Mouse (Mus musculus) large intestine, adult 2 months (tissue): ENCODE results near the gene Trub1. TPM values are rescaled to one million over a fixed set of nuclear protein-coding genes. Genes with fewer than 3 reads are reported as not detected.

Source experiments
- DNase-seq: peaks from one replicate; pipeline ENCODE4 v3.0.0-alpha.2; 2012; ENCODE audit warnings: low read depth, low spot score
- WGBS: fragments of 180-500 bp; shearing (Covaris S2); methylation state at CpG from one replicate; pipeline ENCODE4 v1.1.7; 2018; 5-methylcytosine and 5-hydroxymethylcytosine counted together
- polyA plus RNA-seq: library from polyadenylated mRNA; depleted of rRNA; stranded (reverse); fragments of >200 nt; gene quantifications from 2 replicates; pipeline ENCODE4 v1.2.3, GENCODE M21; 2012

The Trub1 gene
- polyA plus RNA-seq, 1 experiment = 3.5 TPM

GRCm38 (mm10) chr19:57482815-57483214 is 30.1 kb downstream of the Trub1 start:
- 65% methylated on average over 8 of the region's 8 CpGs for WGBS
- peak; percentile 16 for DNase-seq

- 63% methylated on average over 13 of the region's 13 CpGs for WGBS
- no peak for DNase-seq
These were observed 34.4 kb downstream of the Trub1 start for GRCm38 (mm10) chr19:57487051-57487658.

- DNase-seq = no peak
- WGBS = 85% methylated on average over 7 of the region's 7 CpGs
These were observed 36.8 kb downstream of the Trub1 start for GRCm38 (mm10) chr19:57489527-57489926.

- WGBS = 44% methylated on average over 8 of the region's 8 CpGs
These were observed 38.3 kb downstream of the Trub1 start for GRCm38 (mm10) chr19:57491030-57491429.

GRCm38 (mm10) chr19:57494020-57494419 is 41.3 kb downstream of the Trub1 start:
- 63% methylated on average over 5 of the region's 5 CpGs for WGBS
- no peak for DNase-seq

More at GRCm38 (mm10) chr19:57491030-57491429, 38.3 kb downstream of the Trub1 start:
- no peak for DNase-seq

DNA sequence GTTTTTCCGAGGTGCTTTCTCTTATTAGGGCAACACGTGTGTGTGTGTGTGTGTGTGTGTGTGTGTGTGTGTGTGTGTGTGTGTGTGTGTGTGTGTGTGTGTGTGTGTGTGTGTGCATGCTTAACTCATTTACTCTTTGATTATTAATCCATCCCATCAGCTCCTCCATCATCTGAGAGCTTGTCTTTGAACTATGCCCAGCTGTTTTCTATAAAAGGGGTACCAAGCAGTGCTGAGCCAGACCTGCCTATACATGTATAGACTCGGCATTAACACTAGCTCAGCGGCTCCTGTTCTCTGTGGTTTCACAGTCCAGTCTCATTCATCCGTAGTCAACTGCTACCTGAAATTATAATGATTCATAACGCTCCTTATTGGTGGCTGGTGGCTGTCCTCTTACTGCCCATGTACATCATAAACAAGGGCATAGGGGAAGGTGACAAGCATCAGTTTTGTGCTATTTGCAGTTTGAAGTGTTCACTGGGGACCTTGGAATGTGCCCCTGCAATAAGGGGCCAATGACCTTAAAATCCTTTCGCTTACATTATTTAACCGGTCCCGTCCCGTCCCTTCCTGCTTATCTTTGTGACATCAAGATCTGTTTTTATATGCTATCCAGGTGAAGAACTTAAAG is 45.5 kb downstream of the Trub1 start:
- WGBS = 46% methylated on average over 10 of the region's 10 CpGs

GRCm38 (mm10) chr19:57498884-57499410 is 46.2 kb downstream of the Trub1 start:
- 54% methylated on average over 6 of the region's 6 CpGs for WGBS
- DNase-seq = no peak

More for the DNA sequence above, 45.5 kb downstream of the Trub1 start:
- no peak for DNase-seq

DNA sequence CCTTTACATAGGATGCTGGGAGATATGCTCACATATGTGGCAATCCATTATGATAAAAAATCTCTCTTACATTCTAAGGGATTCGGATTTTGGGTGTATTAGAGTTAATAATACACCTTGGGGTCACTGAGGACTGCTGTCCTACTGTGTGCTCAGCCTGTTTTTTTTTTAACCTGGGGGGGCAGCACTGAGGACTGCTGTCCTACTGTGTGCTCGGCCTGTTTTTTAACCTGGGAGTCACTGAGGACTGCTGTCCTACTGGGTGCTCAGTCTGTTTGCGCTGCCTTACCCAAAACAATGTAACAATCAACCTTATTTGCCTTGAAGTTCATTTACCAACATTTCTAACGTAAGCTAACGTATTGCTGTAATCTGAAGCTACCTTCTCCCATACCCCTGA is 47.5 kb downstream of the Trub1 start:
- WGBS = 97% methylated on average over 5 of the region's 5 CpGs
- no peak for DNase-seq

DNA sequence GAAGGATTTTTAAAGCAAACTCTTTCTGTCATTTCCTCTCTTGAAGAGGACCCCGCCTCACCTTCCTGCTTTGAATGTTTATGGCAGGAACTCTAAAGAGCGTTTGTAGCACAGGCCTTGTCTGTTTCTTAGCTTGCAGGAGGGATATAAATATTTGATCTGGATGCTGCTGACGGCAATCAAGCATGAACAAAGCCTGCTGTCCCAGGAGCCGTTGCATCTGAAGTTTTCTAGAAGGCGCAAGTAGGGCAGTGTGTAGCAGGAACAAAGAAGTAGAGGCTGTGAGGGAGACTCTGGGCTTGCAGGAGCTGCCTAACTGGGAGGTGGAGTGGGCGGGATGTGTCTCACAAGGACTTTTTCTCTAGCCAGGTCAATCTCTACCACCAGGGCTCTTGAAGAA is 50.4 kb downstream of the Trub1 start:
- 54% methylated on average over 6 of the region's 6 CpGs for WGBS
- no peak for DNase-seq

DNA sequence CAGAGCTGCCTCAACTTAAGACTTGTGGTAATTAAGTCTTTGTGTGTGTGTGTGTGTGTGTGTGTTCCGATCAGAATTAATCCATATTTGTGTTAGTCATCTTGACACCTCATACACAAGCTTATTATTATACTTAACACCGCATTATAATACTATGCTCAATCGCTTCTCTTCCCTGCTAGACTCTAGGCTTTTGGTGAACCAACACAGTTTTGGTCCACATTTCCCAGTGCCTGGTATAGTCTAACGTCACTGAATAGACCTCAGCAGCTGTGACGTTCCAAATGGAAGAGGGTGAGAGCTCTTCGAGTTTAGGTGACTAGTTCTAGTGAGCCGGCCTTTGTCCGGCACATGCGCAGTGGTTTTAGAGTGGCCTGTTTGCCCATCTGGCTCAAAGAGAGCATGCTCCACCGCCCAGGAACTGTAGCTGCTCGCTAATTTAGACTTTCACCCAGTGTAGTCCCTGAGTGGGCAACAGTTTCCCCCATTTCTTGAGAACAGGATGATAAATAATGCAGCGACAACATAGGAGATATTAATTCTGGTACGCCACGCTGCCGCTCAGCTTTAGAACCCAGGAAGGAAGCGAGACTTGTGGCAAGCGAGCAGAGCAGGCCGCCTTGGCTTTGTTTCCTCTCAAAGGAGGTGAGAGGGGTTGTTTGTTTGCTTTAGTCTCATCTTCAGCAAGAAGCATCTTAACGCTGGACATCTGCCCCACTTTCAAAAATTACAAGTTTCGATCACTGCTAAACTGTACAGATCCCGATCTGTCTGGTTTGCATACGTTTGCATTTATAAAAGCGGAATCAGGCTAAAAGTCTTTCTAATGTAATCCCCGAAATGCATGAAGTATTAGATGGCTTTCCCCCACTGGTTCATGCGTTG is 52.6 kb downstream of the Trub1 start:
- 86% methylated on average over 25 of the region's 25 CpGs for whole genome bisulfite sequencing
- DNase-seq = no peak

DNA sequence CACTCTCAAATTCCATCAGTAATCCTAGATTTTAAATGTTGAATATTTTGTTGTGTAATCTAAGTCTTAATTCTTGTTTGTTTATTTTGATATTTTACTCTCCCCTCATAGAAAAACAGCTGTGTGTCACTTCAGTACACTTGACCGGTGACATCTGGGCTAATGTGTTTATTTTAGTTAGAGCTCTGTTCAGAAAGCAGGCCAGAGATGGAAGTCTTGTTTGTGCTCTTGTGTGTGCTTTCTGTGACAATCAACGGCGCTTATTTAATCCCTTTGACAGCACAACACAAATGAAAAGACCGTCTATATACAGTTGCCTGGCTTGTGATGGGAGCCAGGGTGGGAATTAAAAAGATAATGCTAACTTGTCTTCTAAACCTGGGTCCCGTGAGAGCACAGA is 53.9 kb downstream of the Trub1 start:
- WGBS = 52% methylated on average over 5 of the region's 5 CpGs

DNA sequence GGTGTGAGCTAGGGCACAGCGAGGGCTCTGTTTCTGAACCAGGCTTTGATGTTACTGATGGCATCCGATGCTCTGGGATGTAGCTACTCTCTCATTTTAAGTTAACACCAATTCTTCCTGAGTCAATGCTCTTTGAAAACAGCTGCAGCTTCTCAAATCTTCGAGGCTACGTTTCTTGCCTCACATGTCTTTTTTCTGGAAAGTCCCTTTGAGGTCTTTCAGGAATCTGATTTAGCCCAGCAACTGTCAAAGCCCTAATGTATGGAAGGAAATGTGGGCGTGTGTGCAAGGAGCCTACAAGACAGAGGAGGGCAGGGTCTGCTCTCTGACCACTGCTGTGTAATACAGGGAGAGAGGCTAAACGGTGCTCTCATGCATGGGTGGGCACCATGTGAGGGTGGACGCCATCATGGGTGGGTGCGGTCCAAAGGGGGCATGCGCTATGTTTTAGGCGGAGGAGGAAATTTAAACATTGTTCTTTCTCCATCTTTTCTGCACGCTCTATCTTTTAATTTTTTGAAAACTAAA is 55.6 kb downstream of the Trub1 start:
- 80% methylated on average over 11 of the region's 11 CpGs for WGBS
- DNase-seq = no peak

More for the DNA sequence above, 53.9 kb downstream of the Trub1 start:
- no peak for DNase-seq

GRCm38 (mm10) chr19:57509758-57510319 is 57.1 kb downstream of the Trub1 start:
- 39% methylated on average over 14 of the region's 14 CpGs for WGBS
- no peak for DNase-seq

DNA sequence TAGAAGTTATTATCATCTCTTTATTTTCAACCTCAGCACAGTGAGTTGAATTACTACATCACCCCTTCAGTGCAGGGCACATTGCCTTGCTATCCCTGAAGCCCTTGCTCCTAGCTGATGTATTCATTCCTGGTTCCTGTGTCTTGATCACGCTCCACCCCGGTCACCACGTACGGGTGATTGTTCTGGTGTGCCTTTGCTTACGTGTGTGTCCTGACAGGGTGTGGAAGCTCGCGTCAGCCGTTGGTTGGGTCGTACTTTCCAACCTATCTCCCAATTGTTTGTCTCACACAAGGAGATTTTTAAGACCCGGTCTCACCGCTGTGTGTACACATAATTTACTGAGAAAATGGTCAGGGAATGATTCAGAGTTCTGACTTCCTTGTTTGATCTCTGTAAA is 58.1 kb downstream of the Trub1 start:
- 34% methylated on average over 11 of the region's 11 CpGs for WGBS
- DNase-seq = no peak

DNA sequence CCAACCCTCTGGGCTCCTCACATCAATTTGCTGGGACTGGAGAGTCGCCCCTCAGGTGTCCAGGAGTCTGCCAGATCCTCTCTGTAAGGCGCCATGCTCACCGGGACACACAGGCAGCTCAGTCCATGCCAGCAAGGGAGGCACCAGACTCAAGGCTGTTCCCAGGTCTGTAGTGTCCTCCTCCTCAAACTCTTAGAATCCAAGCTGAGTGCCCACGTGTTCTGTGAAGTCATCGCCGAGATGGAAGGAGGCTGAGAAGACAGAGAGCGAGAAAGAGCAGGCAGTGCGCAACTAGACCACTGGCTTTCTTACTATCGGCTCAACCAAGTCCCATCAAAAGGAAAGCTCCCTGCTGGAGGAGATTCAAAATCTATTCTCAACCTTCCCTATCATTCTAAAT is 60.4 kb downstream of the Trub1 start:
- no peak for DNase-seq
- WGBS = 90% methylated on average over 9 of the region's 9 CpGs

DNA sequence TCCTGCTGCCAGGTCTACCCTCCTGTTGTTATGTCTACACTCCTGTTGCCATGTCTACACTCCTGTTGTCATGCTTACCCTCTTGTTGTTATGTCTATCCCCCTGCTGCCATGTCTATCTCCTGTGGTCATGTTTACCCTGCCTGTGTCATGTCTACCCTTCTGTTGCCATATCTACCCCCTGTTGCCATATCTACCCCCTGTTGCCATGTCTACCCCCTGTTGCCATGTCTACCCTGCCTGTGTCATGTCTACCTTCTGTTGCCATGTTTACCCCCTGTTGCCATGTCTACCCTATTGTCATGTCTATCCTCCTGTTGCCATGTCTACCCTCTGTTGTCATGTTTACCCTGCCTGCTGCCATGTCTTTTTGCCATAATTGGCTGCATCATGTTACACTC is 69.0 kb downstream of the Trub1 start:
- no peak for DNase-seq

DNA sequence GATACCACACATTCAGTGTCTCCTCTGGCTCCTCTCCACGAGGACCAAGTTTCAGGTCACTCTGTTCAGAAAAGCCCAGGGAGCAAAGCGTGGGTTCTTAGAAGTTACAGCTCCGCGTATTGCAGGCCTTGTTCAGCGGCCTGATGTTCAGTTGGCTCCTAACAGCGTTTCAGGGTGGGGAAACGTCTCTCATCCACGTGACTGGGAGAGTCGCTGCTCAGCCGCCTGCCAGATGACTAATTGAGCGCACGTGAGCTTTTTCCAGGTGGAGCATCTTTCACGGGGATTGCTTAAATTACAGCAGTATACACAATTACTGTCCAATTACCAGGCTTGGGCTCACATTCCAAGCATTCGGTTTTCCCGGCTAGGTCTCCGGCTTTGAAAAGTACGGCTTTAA is 70.7 kb downstream of the Trub1 start:
- DNase-seq = no peak

DNA sequence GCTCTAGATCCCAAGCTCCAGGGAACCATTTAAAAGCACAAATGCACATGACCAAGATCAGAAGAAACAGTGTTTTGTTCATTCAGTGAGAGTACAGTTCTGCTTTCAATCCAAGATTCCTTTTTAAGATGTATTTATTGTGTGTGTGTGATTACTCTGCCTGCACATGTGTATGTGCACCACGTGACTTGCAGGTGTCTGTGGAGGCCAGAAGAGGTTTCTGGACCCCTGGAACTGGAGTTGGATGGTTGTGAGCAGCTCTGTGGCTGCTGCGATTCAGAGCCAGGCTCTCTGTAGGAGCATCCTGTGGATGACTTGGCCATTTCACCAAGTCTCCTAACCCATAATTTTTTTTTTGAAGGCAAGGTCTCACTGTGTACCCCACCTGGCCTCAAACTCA is 73.0 kb downstream of the Trub1 start:
- no peak for DNase-seq
- WGBS = 73% methylated on average over 2 of the region's 2 CpGs

More for the DNA sequence above, 70.7 kb downstream of the Trub1 start:
- 46% methylated on average over 17 of the region's 17 CpGs for WGBS

DNA sequence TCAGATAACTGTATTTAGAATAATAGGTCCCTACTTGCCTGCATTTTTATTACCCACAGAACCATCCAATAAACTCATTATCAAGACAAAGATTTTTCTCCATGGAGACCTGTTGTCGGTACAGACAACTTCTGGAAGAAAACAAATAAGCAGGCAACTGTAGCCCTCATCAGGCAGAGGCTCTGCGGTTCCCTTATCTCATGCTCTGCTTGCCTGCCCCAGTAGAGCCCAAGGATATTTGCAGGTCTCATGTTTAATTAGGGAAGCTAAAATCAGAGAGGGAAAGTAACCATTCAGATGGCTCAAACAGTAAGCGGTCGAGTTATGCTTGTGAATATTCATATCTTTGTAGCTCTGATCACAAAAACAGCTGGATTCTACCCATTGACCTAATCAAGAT is 77.5 kb downstream of the Trub1 start:
- no peak for DNase-seq
- WGBS = 57% methylated on average over 4 of the region's 4 CpGs

DNA sequence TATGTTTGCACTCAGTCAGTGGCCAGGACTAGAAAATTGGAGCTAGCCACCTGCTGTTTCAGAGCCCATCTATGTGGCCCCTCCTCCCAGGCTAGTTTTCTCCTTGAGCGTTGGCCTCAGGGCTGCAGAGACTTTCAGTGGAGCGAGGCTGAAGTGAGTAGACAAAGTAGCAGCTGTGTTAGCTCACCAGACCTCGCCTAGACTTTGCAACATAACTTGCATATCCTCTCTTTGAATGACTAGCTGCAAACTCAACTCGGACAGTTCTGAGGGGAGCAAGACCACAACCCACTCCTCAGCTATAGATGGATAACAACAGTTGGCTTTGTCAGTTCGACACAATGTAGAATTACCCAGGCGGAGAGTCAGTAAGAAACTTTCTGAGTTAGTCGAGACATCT is 81.5 kb downstream of the Trub1 start:
- WGBS = 43% methylated on average over 7 of the region's 7 CpGs
- no peak for DNase-seq
